Mouse (Mus musculus) left cerebral cortex, adult 11 months (tissue): ENCODE measurements around the gene Stard13.

Experiments used
- DNase-seq: peaks from one replicate; pipeline ENCODE4 v3.0.0; 2022; ENCODE audit warnings: low spot score

Gene Stard13

DNA sequence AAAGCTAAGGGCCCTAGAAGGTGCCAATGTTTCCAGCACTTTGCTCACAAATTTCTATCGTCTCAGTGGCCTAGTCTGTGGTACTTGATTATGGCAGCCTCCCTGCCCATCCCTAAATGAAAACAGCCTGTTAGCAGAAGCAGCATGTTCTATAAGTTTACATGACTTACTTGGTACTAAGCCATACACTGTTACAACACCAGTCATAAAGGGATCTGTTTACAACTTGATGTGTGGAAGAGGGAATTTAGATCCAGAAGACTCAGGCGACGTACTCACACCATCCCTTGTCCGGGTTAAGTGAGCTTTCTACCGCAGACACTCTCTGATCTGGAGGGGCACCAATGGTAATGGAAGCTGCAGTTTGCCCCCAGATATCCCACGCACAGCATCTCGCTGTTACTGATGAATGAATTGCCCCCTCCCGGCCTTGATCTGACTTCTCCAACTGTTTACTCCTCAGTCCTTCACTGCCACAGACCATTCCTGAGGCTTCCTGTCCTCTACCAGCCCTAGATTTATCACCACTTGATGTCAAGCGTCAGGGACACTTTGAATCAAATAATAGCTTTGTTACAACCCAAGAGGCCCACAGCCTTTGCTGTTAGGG is 53.4 kb downstream of the Stard13 start:
- no peak for DNase-seq

- no peak for DNase-seq
Observed at GRCm38 (mm10) chr5:151177171-151177570, 56.5 kb downstream of the Stard13 start.

GRCm38 (mm10) chr5:151175897-151176313 is 57.7 kb downstream of the Stard13 start:
- DNase-seq = no peak

GRCm38 (mm10) chr5:151174485-151175460 is 58.9 kb downstream of the Stard13 start:
- DNase-seq = no peak

GRCm38 (mm10) chr5:151173774-151174173 is 59.9 kb downstream of the Stard13 start:
- DNase-seq = no peak

DNA sequence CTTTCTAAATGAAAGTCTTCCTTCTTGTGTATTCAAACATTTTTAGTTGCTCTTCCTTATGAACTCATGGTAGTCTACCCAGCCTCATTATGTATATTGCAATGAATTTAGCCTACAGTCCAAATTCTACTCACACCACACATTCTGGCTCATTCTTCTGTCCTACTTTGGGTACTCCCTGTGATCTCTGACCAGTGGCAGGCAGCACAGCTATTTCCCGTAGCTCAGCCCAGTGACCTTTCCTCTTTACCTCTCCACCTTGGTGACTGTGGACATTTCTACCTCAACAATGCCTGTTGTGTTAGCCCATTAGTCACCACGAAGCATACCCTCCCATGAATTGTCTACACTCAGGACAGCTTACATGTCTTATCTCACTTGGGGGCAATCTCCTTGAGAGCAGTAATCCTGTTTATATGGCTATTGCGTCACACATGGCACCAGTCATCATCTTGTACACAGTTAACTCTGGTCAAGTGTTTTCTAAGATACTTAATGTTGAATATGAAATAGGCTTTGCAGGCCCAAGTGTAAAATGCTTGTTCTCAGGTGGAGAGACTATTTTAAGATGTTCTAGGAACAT is 63.4 kb downstream of the Stard13 start:
- DNase-seq = no peak

- no peak for DNase-seq
Observed at GRCm38 (mm10) chr5:151168191-151168590, 65.4 kb downstream of the Stard13 start.

DNA sequence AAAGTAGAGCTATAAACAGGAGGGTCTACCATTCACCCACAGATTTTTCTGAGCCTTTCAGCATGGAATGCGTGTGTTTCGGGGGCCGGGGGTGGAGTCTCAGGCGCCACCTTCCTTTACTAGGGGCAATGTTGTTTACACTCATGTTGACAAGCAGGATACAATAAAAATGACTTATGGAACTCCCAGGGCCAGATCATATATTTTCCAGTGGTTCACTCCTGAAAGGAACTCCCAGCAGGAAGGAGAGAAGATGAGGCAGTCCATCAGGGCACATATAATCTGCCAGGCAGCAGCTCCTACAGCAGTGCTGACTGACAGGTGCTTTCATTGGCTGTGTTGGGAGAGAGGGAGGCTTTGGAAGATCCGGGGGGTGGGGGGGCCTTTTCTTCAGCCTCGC is 66.0 kb downstream of the Stard13 start:
- no peak for DNase-seq

DNA sequence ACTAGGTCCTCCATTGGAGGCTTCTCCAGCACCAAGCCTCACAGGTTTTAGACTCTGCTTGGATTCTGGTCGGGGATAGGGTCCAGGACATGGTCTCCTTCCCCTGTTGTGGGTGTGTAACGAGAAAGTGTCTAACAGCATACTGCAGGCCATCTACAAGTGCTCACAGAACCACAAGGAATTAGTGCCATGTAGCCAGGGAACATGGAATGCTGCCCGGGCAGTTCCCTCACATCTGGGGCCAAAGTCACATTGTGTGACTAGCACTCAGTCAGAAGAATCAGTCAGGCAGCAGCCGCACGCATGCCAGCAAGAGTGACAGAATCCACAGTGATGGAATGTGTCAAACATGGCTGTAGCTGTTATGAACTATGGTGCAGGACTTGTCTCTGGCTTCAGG is 67.4 kb downstream of the Stard13 start:
- DNase-seq = no peak

- no peak for DNase-seq
Observed at GRCm38 (mm10) chr5:151165381-151166016, 68.1 kb downstream of the Stard13 start.

DNA sequence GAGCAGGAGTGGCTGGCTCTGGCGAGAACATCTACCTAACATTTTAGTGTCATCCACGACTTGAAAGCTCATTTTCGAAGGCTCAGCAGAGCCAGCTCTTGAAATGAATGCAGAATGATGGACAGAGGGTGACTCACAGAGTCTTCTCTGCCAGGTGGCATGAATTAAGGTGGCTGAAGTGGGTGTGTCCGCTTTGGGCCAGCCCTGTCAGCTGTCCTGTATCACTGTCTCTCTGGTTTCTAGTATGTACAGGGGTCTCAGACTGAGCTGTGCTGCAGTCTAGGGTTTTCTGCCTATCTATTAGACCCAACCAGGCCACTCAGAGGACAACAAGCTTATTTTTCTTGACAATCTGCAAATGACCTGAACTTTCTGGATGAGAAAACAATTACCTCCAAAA is 68.8 kb downstream of the Stard13 start:
- DNase-seq = no peak

- DNase-seq = no peak
Observed at GRCm38 (mm10) chr5:151162642-151163041, 71.0 kb downstream of the Stard13 start.

- DNase-seq = no peak
Observed at GRCm38 (mm10) chr5:151155247-151155646, 78.4 kb downstream of the Stard13 start.

DNA sequence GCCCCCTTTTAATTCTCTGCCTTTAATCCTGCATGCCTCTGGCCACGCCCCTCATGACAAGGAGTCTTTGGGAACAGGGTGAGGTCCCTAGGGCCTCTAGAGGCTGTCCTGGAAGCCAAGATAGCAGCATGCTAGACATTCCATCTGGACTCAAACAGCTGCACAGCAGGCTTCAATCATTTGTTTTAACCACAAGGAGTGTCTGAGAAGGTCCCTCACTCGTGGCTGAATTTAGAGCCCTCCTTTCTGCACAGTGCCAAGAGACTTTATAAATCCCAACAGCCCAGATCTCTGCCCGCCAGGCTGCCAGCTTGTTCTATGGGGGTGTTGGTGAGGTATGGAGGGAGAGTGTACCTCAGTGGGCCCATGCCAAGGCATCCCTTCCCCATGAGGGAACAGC is 78.9 kb downstream of the Stard13 start:
- DNase-seq = no peak

DNA sequence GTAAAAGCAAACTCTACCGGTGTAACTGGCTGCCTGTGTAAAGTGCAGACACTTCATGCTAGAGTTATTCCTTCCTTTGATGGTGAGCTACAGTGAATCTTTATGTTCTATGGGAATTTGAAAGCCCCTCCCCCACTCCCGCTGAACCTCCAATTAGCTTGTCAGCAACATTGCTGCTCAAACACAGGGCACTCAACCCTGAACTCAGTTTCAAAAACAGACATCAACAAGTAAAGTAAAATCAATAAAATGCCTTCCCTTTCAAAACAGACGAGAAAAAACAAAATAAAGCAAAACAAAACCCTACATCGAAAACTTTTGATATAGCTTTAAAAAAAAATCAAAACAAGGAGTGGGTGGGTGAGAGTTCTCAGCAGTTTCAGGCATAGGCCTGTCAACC is 79.6 kb downstream of the Stard13 start:
- no peak for DNase-seq

DNA sequence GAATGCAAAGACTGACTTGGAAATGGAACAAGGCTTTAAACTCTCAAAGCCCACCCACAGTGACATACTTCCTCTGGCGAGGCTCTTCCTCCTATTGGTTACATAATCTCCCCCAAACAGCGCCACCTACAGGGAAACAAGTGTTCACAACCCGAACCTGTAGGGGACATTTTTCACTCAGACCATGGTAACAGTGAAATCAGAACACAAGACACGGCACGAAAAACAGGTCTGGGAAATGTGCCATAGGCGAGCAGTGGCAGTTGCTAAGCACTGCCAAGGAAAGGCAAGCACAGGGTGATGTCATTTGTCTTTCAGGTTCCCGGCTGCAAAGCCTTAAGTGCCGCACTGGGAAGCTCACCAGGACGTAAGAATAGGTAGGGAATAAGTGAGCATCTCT is 82.1 kb downstream of the Stard13 start:
- DNase-seq = no peak

- no peak for DNase-seq
Observed at GRCm38 (mm10) chr5:151149509-151149908, 84.1 kb downstream of the Stard13 start.

- no peak for DNase-seq
Observed at GRCm38 (mm10) chr5:151148079-151148478, 85.6 kb downstream of the Stard13 start.

DNA sequence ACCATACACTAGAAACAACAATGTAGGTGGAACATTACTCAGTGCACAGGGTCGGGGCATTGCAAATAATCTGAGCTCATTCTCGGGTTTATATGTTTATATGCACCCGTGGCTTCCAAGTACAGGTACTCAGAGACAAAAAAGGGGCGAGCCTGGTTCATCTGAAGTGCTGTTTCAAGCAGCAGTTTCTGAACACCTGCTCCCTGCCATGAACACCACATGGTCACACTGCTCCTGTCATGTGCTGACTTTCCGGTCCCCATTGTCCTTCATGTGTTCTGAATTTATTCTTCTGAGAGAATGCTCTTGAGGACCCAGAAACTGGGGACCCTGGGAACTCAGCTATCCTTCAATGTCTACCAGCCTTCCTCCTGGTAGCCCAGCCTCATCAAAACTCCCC is 87.8 kb downstream of the Stard13 start:
- no peak for DNase-seq

GRCm38 (mm10) chr5:151143955-151144354 is 89.7 kb downstream of the Stard13 start:
- DNase-seq = no peak

- no peak for DNase-seq
Observed at GRCm38 (mm10) chr5:151142671-151143601, 90.7 kb downstream of the Stard13 start.
